Mouse (Mus musculus): ENCODE results near the gene Ahsa1. TPM values are rescaled to one million over a fixed set of nuclear protein-coding genes. Genes with fewer than 3 reads are reported as not detected.

Gene Ahsa1
- polyA plus RNA-seq (2012; rRNA removed) = 74.1 and 75.4 TPM in 2 replicates

DNA sequence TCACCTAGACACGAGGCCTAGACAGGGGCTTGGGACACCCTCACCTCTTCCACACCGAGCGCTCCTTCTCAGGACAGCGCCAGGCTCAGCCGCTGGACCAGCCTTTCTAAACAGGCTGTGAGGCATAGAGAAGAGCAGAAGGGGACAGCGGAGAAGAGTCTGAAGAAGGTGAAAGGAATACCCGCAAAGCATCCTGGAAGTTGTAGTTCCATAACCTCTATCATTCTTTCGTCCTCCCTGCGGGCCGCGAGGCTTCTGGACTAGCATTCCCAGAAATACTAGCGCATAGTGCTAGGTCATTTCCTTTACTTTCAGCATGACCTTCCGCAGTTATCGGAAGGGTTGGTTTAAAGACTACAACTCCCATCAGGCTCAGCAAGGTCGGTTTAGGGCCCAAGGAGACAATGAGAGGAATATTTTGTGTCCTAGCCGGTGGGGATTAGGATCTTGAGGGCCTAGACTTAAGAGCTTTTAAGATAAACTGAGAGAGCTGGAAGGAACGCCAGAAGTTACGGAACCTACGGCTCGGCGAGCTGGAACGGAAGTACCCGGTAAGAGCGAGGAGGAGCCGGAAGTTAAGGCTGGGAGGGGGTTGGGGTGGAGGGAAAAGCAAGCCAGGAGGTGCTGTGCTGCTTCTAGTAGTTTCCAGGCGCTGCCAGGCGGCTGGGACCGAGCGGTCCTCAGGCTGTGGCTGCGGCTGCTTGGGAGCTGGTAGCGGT, at the start of gene Ahsa1, which contains the start of gene Vipas39:
Ahsa1 (plus strand) TSS at position 372 of the 719 bp plus-strand sequence.
Vipas39 (minus strand) TSS at position 149 of the 719 bp plus-strand sequence.

DNA sequence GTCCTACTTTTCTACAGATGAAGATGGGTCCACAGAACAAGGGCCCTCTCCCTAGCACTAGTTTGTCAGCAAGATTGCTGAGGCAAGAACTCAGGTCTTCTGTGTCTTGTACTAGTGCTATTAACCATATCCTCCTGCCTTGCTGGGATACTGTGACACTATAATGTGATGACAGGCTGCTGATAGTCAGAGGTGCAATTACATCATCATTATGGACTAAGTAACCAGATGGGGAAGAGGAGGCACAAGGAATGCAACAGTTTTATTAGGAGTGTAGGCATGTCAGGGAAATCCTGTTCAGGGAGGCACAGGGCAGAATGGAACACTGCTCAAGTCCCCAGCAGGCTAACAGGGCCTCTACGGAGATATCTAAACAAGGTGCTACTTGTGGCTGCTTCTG, 27.6 kb upstream of the Ahsa1 start, which contains the start of gene Noxred1:
Noxred1 (minus strand) TSS at position 101 of the 400 bp plus-strand sequence.

DNA sequence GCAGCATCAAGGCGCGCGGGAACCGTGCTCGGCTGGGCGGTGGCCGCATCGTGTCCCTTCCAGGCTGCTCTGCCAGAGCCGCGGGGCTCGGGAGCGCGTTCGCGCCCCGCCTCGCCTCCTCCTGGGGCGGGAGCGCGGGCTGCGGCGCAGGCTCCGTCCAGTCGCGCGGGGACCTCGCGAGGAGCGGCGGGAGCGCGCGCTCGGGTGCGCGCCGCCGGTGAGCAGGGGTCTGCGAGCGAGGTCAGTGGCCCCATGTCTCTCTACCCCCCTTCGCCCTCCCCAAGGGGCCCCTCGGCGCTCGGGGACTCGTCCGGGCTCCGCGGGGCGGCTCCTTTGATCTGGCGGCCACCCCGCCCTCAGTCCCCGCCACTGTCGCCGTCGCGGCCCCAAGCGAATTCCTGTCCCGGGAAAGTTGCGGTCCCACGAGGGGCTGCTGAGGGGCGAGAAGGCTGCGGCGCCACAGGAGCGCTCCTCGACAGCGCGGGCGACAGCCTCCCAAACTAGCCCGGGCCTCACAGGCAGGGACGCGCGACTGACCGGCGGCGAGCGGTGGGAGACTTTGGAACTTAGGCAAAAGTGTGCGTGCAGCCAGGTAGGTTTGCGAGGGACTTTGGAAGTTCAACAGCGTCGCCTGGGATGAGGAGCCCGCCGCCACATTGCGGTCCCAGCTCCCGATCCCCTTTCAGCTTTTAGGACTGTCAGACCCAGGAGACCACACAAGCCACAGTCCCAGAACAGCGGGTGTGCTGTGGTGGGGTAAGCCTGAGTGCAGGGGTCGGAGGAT, 33.6 kb downstream of the Ahsa1 start, which contains the start of gene Ism2:
Ism2 (minus strand) TSS at position 49 of the 784 bp plus-strand sequence.

Other genes starting within 250 kb of the Ahsa1 start
- gene Tmem63c, start 245.1 kb upstream of the Ahsa1 start, polyA plus RNA-seq (2012; rRNA removed) = 0.43 and 0.74 TPM in 2 replicates
- 2.2 and 3.5 TPM in 2 replicates for gene Ngb, start 163.9 kb upstream of the Ahsa1 start, polyA plus RNA-seq (2012; rRNA removed)
- gene Gstz1, start 119.3 kb upstream of the Ahsa1 start, polyA plus RNA-seq (2012; rRNA removed) = 59.2 and 71.8 TPM in 2 replicates
- 25.1 and 25.4 TPM in 2 replicates for gene Pomt2, start 118.5 kb upstream of the Ahsa1 start, polyA plus RNA-seq (2012; rRNA removed)
- gene Samd15, start 66.8 kb upstream of the Ahsa1 start, polyA plus RNA-seq (2012; rRNA removed) = 0.36 and 0.37 TPM in 2 replicates
- gene Tmed8, start 66.0 kb upstream of the Ahsa1 start, polyA plus RNA-seq (2012; rRNA removed) = 6.1 and 6.4 TPM in 2 replicates
- gene Noxred1, start 27.7 kb upstream of the Ahsa1 start, polyA plus RNA-seq (2012; rRNA removed) = 0.24 and 0.64 TPM in 2 replicates
- 33.8 and 39.1 TPM in 2 replicates for gene Vipas39, start 223 bp upstream of the Ahsa1 start, polyA plus RNA-seq (2012; rRNA removed)
- 1.4 and 1.7 TPM in 2 replicates for gene Ism2, start 33.2 kb downstream of the Ahsa1 start, polyA plus RNA-seq (2012; rRNA removed)
- 8.2 and 19.2 TPM in 2 replicates for gene Sptlc2, start 121.9 kb downstream of the Ahsa1 start, polyA plus RNA-seq (2012; rRNA removed)
- gene Slirp, start 177.4 kb downstream of the Ahsa1 start, polyA plus RNA-seq (2012; rRNA removed) = 7.3 and 12.3 TPM in 2 replicates
- 22.2 and 22.5 TPM in 2 replicates for gene Alkbh1, start 177.5 kb downstream of the Ahsa1 start, polyA plus RNA-seq (2012; rRNA removed)
- gene Snw1, start 205.8 kb downstream of the Ahsa1 start, polyA plus RNA-seq (2012; rRNA removed) = 4.9 and 5.3 TPM in 2 replicates
- gene Gm5788, start 228.2 kb downstream of the Ahsa1 start, polyA plus RNA-seq (2012; rRNA removed) = not detected in 2 replicates
- not detected in 2 replicates for gene Gm8300, start 247.8 kb downstream of the Ahsa1 start, polyA plus RNA-seq (2012; rRNA removed)